Mouse (Mus musculus) C2C12 (cell line): ENCODE results near the gene Hsd17b3.

Source experiments
- CTCF ChIP-seq: IDR thresholded peaks from one replicate; pipeline ENCODE4 v1.5.1; 2011; ENCODE audit not compliant: control insufficient read depth, insufficient read depth, insufficient read length
- MAX ChIP-seq: IDR thresholded peaks from one replicate; pipeline ENCODE4 v1.6.1; 2011; ENCODE audit warnings: mild to moderate bottlenecking, control low read depth
- MYOD1 ChIP-seq: IDR thresholded peaks from one replicate; pipeline ENCODE4 v1.6.1; 2011; ENCODE audit warnings: low read depth; ENCODE audit not compliant: control insufficient read depth, insufficient read length

DNA sequence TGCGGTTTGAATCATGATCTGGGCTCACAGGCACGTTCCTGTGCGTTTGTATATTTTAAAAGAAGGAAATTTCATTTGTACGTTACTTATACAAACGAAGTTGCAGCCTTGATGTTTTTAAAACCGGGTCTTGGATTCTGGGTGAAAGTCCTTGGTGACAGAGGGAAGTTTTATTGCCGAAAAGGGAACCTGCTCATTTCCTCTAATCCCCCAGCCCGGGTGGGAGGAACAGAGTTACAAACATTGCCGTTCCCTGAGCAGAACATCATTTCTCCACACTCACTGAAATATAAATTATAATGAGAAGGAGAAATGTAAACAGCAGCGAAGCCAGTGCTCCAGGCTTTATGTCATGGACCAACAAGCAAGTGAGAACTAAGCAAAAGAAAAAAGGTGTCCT lies 49.1 kb downstream of the Hsd17b3 start:
- TF ChIP-seq CTCF, result no peak
- TF ChIP-seq MAX, result no peak
- TF ChIP-seq MYOD1, result no peak
